Mouse (Mus musculus) spleen, postnatal 36 days (tissue): ENCODE data around the gene Pip4k2a.
A peak's percentile ranks its signal among the peaks of the same experiment; 100 is the strongest.

ENCODE experiments used
- DNase-seq, 2 experiments: peaks; one replicate each; pipeline ENCODE4 v3.0.0; 2022; ENCODE audit warnings: low spot score in 2 of 2, mixed read lengths in 1 of 2

The Pip4k2a gene

DNA sequence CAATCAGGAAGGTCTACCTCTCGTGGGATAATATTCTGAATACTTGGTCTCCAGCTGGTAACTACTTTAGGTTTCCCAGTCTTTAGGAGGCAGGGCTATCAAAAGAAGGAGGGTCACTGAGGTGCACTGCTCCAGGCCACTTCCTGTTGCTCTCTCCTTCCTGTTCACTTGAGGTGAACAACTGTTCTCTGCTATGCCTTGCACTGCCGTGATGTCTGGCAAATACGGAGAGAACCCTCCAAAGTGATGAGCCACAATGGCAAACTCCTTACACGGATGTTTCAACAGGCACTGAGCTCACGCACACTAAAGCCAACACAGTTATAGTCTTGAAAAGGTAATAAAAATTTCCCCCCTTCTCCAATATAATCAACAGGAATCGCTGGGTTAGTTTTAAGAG, 15.3 kb downstream of the Pip4k2a start:
- DNase-seq, result peak in 1 of 2 experiments; percentile 27

DNA sequence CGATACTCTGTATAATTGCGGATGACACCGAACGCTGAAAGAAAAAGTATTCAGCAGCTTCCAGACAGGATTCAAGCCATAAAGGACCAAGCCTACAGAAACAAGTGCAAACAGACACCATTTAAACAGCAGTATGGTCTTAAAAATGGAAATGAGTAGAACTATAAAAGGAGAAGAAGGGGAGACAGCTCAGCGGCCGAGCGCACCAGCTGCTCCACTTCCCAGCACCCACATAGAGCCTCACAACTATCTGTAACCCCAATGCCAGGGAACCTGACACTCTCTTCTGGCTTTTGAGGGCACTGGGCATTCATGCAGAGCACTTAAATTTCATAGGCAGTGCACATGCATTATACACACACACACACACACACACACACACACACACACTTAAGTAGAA, 18.3 kb downstream of the Pip4k2a start:
- DNase-seq, result no peak

DNA sequence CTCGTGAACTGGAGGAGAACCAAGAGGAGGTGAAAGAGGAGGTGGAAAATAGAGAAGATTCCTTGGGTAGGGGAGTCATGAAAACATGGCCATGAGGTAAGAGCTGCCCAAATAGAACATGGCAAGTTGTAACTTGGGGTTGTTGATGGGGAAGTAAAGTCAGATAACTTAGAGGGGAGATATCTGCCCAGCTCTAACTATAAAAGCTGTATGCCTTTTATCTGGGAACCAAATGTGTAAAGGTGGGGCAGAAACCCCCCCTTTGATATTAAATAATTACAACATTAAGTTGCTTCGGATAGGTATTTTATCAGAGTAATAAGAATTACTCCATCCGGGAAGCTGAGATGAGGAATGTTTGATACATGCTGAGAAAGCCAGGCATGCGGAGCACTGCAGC, 18.9 kb downstream of the Pip4k2a start:
- no peak for DNase-seq

DNA sequence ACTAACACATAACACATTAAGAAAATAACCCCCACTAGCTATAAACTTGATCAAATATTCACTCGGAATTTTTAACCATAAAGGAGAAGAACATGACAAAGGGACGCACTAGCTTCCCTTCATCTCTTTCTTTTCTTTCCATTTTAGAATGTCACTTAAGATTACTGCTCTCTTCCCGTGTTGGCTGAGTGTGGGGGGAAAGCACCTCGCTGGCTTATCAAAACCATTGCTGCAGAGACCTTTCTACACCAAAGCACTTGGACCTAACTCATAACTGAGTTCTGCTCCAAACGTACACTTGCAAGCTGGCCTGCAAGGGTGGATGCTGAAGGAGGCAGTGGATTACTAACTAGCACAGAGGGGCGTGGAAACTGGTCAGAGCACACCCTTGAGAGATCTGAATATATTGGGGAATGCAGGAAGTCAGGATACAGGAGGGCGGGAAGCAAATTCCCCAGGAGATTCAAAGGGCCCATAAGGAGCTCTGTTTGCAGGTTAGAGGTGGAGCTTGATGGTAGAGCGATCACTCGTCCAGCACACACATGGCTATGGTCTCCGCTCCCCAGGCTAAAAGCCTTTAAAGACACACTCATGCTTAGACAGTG, 20.6 kb downstream of the Pip4k2a start:
- DNase-seq, result no peak

DNA sequence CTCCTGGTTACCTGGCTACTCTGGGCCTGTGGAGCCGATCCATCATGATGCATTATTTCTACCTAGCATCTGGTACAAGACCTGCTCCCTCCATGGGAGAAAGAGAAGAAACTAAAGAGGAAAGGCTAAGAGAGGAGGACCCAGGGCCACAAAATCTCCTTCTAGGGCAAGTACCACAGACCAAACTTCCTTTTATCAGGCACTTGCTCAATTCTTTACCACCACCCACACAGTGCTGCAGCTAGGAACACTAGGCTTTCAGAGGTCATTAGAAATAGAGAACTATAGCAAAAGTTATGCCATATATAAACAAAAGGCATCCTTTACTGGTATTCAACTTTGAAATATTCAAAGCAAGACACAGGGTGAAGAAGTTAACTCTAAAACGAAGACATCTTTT, 21.8 kb downstream of the Pip4k2a start:
- DNase-seq, result peak; percentile 54 to 63

DNA sequence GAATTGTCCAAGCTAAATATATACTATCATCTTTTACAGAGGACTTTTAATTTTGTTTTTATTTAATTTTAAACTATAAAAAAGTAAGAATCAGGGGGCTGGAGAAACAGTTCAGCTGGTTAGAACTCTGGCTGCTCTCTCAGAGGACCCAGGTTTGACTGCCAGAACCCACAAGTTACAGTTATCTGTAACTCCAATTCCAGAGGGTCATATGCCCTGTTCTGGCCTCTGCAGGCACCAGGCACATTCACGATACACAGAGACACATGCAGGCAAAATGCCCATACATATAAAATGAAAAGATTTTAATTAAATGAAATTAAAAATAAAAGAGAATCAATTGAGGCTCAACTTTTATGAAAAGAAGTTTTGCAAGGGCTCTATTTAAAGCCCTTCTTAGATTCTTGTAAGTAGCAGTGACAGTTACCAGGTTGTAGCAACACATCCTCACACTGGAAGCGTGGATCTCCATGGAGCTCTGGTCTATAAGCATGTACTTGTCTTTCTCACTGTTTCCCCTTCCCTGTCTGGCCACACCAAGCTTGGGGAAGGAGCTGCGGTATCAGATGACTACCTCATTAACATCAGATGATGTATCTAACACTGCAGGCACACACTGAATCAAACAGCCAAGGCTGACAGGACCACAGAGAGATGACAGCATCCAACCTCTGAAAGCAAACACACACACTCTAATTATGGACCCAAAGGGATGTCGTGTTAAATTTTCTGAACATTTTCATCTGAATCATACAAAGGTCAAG, 22.9 kb downstream of the Pip4k2a start:
- no peak for DNase-seq

DNA sequence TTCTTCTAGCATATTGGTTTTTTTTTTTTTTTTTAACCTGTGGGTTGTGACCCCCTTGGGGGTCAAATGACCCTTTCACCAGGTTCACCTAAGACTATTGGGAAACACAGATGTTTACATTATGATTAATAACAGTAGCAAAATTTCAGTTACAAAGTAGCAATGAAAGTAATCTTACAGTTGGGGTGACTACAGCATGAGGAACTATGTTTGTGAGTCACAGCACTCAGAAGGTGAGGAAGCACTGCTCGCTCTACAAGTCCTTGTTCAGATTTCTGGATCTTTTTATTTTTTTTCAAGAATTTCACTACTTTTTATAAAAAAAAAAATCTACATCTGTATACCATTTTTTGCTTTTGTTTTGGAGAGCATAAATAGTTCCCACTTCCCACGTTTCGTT, 26.4 kb downstream of the Pip4k2a start:
- no peak for DNase-seq

DNA sequence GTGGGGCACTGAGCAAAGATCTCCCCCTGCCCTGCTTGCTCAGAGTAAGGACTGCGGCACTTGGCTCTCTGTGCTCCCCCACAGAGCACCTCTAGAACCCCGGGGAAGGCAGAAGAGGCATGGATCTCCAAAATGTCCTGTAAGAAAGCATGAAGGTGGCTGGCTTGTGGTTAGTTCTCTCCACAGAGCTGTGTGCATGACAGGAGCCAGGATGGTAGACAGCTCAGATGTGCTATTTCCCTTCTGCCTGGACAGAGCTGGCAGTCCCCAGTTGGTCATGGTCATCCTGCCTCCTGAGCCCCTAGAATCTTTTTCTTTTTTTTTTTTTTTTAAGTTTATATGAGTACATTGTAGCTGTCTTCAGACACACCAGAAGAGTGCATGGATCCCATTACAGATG, 27.5 kb downstream of the Pip4k2a start:
- DNase-seq, result no peak

DNA sequence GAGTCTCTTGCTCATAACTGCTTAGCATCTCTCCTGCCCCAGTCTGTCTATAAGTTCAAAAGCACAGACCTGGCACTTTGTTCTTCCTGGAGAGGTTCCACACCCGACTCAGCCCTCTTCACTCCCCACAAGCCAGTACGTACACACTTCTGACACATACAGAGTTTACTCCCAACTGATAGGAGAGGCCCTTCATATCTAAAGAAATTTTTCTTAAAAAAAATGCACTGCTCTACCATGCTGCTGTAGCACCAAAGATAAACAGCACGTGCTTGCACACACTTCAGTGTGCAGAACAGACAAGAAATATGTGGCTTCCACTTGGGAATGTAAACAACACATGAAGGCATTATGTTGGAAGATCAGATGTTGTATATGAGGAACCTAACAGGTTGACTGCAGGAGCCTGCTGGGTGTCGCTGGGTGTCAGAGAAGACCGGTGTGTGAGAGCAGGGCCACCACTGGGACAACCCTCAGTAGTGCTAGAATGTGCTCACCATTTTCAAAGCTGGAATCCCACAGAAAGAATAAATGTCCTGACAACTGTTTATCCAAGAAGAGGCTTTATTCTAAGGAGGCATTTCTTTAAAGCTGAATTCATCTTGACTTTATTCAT, 28.8 kb downstream of the Pip4k2a start:
- no peak for DNase-seq

DNA sequence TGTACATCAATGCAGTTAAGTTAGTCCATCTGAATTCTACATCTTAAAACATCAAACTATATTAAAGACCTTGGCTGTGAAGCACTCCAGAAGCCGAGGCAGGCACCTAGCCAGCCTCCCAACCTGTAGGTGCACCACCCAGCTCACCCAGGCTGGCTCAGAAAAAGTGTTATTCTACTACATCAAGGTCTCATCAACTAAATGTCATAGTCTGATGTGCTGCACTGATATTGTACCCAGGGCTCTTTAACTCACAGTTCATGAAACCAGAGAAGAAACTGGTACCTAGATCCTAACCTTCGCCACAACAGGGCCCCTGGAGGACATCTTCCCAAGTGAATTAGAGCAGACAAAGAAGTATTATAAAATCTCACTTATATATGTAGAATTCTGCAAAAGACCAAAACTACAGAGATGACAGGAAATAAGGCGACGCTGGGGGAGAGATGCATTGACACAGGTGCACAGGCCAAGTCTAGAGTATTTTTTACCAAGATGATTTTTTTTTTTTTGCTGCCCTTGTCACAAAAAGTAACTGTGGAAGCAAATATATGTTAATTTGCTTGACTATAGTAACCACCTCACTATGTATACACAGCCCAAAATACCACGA, 30.4 kb downstream of the Pip4k2a start:
- DNase-seq, result no peak

DNA sequence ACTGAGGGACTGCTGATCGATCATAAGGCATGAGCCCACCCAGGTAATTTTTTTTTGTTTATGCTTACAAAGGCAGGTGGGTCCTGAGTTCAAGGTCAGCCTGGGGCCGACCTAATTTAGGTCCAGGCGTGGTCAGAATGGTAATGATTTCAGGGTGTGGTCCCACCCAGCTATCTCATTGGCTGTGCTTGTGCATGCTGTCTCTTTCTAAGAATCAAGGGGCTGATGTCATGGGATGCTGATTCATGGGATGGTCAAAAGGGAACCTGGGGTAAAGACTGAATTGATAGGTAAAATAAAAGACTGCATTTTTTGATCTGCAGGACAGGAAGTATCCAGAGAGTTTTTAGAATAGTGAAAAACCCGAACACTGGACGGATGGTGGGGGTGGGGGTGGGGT, 31.4 kb downstream of the Pip4k2a start:
- no peak for DNase-seq

DNA sequence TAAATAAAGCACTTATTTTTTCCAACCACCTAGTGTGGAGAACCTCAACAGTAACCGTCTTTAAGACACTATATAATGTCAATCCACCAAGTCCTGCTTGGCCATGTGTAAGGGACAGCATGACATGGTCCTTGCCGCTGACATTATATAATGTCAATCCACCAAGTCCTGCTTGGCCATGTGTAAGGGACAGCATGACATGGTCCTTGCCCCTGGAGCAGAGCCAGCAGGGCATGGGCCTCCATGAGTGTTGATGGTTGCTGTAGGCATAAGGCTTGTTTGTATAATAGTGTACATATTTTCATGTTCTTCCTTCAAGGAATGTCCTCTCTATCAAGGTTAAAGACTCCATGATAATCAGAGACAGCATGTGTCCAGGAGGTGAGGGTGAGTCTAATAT, 32.0 kb downstream of the Pip4k2a start:
- DNase-seq, result no peak

DNA sequence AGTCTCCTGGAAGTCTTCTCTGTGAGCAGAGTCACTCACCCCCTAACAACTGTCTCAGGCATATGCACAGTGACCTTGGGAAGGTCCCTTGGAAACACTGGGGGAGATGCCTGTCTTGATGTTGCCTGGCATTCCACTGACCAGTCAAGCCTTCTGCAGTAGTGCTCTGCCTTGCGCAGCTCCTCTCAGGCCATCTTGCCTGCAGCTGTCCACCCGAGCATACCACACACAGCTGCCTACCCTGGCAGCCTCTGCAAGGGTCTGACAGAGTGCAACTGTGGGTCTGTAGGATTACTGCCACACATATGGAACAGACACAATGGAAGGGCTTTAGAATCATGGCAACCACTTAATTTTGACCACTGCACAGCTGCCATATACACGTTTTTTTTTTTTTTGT, 32.8 kb downstream of the Pip4k2a start:
- no peak for DNase-seq

DNA sequence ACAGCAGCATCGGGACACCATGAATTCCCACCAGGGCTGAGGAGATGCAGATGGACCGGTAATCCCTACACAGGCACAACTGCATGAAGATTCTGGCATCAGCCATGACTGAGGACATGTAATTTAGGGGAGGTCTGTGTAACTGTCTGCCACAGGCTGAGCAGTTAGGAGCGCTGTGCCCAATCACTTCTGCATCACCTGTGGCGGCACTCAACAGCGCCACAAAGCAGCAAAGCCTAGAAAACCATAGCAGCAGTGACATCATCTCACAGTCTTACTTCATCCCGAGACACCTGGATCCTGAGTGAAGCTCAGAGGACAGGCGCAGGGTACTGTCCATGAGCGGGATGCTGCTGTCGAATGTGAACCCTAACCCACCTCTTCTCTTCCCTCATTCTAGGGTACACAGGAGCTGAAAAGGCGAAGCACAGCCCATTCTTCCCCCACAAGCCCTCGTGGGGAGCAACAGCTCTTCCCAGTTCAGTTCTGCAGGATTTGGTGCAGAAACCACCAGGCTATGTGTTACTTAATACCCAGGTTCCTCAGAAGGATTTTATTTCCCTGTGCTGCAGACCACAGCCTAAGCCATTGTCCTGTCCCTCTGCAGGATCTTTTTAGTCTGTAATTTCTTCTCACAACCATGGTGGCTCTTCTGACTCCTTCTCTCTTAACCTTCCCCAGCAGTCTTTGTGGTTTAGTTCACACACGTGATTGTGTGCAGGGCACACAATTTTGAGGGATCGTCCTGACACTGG, 34.5 kb downstream of the Pip4k2a start:
- DNase-seq, result no peak

DNA sequence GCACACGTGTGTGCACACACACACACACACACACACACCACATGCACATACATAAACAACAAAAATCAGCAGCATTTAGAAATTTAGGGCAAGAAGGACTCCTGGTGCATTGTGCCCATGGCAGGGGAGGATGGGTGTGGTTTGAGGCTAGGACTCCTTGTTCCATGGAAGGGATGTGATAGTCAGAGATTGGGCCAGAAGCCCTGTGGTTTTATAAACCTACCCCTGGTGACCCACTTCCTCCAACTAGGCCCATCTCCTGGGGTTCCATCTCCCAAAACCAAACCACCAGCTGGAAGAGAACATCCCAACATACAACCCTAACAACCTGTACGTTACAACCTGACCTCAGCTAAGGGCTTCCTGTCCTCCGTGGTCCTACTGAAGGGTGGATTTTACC, 35.4 kb downstream of the Pip4k2a start:
- DNase-seq, result no peak

DNA sequence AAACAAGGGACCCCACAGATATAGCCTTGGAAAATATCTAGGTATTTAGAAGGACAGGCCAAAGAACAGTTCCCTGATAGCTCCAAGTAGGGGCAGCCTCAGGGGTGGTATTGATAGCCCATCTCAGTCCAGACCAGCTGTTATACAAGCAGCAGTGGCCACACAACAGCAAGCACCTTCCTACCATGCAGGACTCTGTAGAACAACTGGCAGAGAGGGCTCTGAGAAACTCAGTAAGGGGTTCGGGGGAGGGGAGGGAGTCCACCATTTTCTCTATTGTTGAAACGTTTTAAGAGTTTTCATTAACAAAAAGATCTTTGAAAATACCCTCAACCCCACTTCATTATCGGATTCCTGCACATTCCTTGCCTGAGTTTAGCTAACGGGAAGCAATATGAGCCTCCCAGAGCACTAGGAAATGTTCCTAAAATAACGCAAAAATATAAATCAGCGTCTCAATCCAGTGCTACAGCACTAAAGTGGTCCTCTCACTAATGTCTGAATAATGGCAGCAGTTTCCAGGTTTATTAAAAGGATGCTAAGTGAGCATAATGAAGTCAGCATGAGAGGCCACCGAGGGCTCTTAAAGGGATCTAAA, 37.5 kb downstream of the Pip4k2a start:
- no peak for DNase-seq

DNA sequence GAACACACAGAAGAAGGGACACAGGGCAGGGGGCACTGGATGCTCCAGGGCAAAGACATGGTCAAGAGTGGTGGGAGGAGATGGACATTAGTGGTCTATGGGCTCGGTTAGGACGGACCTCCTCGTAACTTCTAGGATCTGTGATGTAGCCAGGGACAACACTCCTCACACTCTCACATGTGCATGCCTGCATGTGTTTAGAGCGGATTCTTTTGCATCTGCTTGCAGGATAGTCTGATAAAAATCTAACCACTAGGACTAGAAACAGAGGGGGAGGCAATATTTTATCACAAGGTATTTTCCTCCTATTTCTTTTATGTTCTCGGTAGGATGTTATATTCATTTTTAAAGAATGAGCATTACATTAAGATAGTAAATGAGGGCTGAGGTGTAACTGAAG, 38.4 kb downstream of the Pip4k2a start:
- no peak for DNase-seq

DNA sequence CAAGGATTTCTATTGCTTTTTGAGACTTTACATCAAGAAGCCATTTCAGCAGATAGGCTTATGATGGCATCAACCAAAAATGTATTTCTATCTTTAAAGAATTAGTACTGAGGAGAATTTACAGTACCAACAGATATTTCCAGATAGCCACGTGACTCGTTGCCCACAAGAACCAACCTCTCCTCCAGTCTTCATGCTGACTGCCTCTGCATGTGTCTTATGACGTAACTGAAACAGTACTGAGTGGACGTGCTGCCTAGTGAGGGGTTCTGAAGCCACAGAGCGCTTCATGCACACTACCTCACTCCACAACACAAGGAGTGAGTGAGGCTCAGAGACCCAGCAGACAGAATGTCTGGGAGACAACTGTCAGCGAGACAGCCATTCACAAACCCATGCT, 38.9 kb downstream of the Pip4k2a start:
- no peak for DNase-seq

DNA sequence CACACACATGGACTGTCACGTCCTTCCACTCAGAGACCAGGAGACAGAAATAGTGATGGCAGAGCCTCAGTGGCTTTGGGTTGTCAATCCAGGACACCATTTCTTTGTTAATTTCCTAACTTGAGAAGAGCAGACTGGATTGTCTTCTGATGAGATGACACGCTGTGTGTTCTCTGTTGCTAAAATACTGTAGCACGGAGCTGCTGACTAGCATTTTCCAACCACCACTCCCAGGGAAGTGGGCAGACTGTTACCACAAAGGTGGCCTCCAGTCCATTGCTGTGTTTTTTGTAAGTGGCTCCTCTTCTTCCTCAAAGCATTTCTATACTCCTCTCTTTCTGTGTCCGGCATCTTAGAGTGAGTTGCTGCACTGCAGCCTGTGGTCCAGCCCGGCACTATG, 39.4 kb downstream of the Pip4k2a start:
- no peak for DNase-seq

DNA sequence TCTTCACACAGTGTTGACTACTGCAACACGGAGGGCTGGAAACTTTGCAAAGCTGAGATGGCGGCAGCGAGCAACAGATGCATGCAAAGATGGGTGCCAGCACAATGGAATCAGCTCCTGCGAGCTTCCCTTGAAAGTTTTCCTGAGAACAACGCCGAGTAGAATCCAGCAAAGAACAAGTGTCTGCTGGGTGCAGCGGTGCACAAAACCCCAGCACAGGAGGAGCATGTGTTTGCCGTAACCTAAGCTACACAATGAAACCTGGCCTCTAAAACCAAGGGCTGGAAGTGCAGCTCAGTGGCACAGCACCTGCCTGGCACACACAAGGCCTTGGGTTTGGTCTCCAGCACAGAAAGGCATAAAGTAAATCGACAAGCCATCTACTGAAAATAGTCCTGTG, 39.9 kb downstream of the Pip4k2a start:
- DNase-seq, result no peak

DNA sequence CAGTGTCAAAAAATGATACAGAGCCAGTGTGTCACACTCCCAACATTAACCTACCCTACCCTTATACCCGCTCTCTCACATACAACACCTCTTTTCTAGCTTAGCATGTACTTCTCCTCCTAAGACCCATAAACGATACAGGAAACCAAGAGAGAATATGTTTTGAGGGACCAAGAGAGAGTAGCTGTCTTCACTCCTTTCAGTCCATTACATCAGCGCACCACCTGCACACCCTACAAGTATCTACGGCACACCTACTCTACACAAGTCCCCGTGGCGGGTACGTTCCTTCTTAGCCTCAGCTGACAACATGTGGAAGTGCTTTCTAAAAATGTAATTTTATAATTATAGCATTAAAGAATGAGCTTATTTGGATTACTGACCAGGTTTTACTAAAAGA, 40.5 kb downstream of the Pip4k2a start:
- DNase-seq, result peak in 1 of 2 experiments; percentile 40

DNA sequence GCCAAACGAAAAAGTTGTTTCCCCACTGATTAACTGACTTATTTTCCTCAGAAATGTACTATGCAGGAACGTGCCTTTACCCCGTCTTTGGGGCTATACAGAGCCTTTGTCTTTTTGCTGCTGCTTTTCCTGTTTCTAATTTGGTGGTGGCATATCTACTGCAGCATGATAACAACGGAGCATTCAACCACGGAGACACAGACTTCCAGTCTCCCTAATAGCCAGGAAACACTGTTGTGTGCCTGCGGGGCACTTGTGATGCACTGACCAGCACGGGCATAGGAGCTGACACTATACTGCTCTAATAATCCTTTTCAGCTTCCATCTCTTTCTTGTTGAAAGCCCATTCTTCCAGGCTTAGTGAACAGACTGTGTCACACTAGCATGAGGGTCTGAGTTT, 41.0 kb downstream of the Pip4k2a start:
- DNase-seq, result no peak
